Mouse (Mus musculus) stomach, embryonic 16.5 days (tissue): Measurements from ENCODE around the gene Pus7l. TPM values are rescaled to one million over a fixed set of nuclear protein-coding genes. Genes with fewer than 3 reads are reported as not detected.

Experiments used
- polyA plus RNA-seq: library from polyadenylated mRNA; unstranded; fragments of >200 nt; fragmentation: Nextera tagmentation; extraction: Ambion mirVana; gene quantifications from 2 replicates; pipeline ENCODE4 v1.2.1, GENCODE M21; 2015

Gene Pus7l
- polyA plus RNA-seq, 1 experiment from 2014 or later, result 8.9 TPM

Other genes starting within 250 kb of the Pus7l start
- gene Adamts20, start 78.1 kb downstream of the Pus7l start, polyA plus RNA-seq, result 0.95 and 2.1 TPM in 2 replicates
- gene Irak4, start 96 bp upstream of the Pus7l start, polyA plus RNA-seq, result 15.2 and 16.0 TPM in 2 replicates
- 94.9 and 103 TPM in 2 replicates for gene Twf1, start 46.3 kb upstream of the Pus7l start, polyA plus RNA-seq
- gene Tmem117, start 85.7 kb upstream of the Pus7l start, polyA plus RNA-seq, result 3.8 and 4.6 TPM in 2 replicates